In genomic region chr6:88503044-88503443, GRCm38 (mm10) we compare ENCODE assay signal across 25 mouse cellular contexts. TPM values are rescaled to one million over a fixed set of nuclear protein-coding genes. Genes with fewer than 3 reads are reported as not detected.
DNase-seq lines count a peak whose midpoint lies in the region; ATAC-seq and TF ChIP-seq lines count a peak whose summit lies in the region.
"Had no signal": no experiment of that assay in that cellular context is flagged by ENCODE, and none has a peak within 500 bp of the region (broad histone marks: within the 10 kb centered on the region; RNA-seq: fewer than 3 reads in every experiment).

No protein-coding gene starts in this region.

- H3K27me3 ChIP-seq in heart, embryonic 14.5 days (ENCODE audit: control insufficient read depth, insufficient read depth, low read length): no peaks in the 10 kb centered on the region
- H3K27me3 ChIP-seq in megakaryocyte, embryonic 14.5 days (replicated peaks): peaks cover 2% of the 10 kb centered on the region
- H3K27me3 ChIP-seq in liver, embryonic 12.5 days (replicated peaks): no peaks in the 10 kb centered on the region
- H3K27me3 ChIP-seq: CH12.LX had no signal

- DNase-seq in heart, postnatal 36 days: no peak
- DNase-seq in lung, adult 2 months: no peak
- no peak for DNase-seq in cerebellum, adult 9-10 months
- DNase-seq: adrenal gland, adult 8-10 months; B cell, adult 2 months; cerebellum, postnatal 14 days; gastrocnemius, postnatal 36 days; kidney, adult 8-10 months; kidney, postnatal 10 days; thymus, postnatal 14 days had no signal

- H3K9ac ChIP-seq in heart, embryonic 14.5 days (ENCODE audit: low read length): no peak overlapping the region
- peak overlapping the region; percentile 23; the same call in 1 of the 2 replicates for H3K9ac ChIP-seq in liver, embryonic 12.5 days
- H3K9ac ChIP-seq: hindbrain, embryonic 14.5 days; midbrain, embryonic 12.5 days had no signal

- ATAC-seq in heart, embryonic 14.5 days (ENCODE audit: insufficient number of reproducible peaks, insufficient read depth, low FRiP score, low read depth): no peak
- no peak for ATAC-seq in megakaryocyte, adult 5-6 weeks (ENCODE audit: poor library complexity, severe bottlenecking)
- no peak for ATAC-seq in liver, embryonic 12.5 days
- ATAC-seq in megakaryocyte progenitor cell, adult 5-6 weeks (replicated peaks; ENCODE audit: poor library complexity): 0 out of 2 replicates have a peak, but pooled peaks have one; percentile 2
- ATAC-seq: activated CD4-positive, CD25-positive, alpha-beta regulatory T cell, adult 4 months; forebrain, embryonic 16.5 days; inflammation-experienced regulatory T-cells, adult 6 months; lung, postnatal 0 days had no signal

- intact Hi-C loops in heart, postnatal 36 days (cut with DNase I): loop anchor here (5.0 kb wide), 1 partner anchor 391 kb away; no protein-coding TSS in a partner anchor

- H3K9me3 ChIP-seq in heart, embryonic 14.5 days (ENCODE audit: control insufficient read depth, low read length): no peaks in the 10 kb centered on the region
- H3K9me3 ChIP-seq in megakaryocyte, embryonic 14.5 days: no peaks in the 10 kb centered on the region
- H3K9me3 ChIP-seq in liver, embryonic 12.5 days (replicated peaks): no peaks in the 10 kb centered on the region
- H3K9me3 ChIP-seq: forebrain, embryonic 10.5 days; midbrain, embryonic 12.5 days had no signal

- TF ChIP-seq POLR2A in lung, adult 2 months (IDR thresholded peaks at IDR 0.05; ENCODE audit: borderline replicate concordance, extremely low read depth, low read depth, low read length): no peak

- no peak overlapping the region for H3K4me3 ChIP-seq in heart, embryonic 14.5 days (ENCODE audit: control insufficient read depth in 1 of 2, insufficient read depth in 1 of 2, low read depth in 1 of 2, low read length in 2 of 2)
- H3K4me3 ChIP-seq in megakaryocyte, embryonic 14.5 days (replicated peaks): peak overlapping the region; percentile 51
- no peak overlapping the region for H3K4me3 ChIP-seq in liver, embryonic 12.5 days
- H3K4me3 ChIP-seq in lung, adult 2 months (replicated peaks; ENCODE audit: extremely low read depth, low read depth, low read length): no peak overlapping the region
- H3K4me3 ChIP-seq: forebrain, embryonic 10.5 days; left cerebral cortex, adult 2 months; midbrain, embryonic 12.5 days had no signal

- peaks cover 57% of the 10 kb centered on the region for H3K36me3 ChIP-seq in heart, embryonic 14.5 days (ENCODE audit: control insufficient read depth, insufficient read depth, low read length)
- H3K36me3 ChIP-seq in megakaryocyte, embryonic 14.5 days (replicated peaks; ENCODE audit: low read length): peaks cover 85% of the 10 kb centered on the region
- H3K36me3 ChIP-seq in liver, embryonic 12.5 days: peaks cover 63% of the 10 kb centered on the region

- WGBS in heart, embryonic 14.5 days: 78% methylated on average over 4 of the region's 4 CpGs
- WGBS in liver, embryonic 12.5 days (ENCODE audit: insufficient replicate concordance): 74% methylated on average over 4 of the region's 4 CpGs
- WGBS in lung, adult 2 months: 80% methylated on average over 4 of the region's 4 CpGs

- no peak for TF ChIP-seq CTCF in lung, adult 2 months (IDR thresholded peaks at IDR 0.05; ENCODE audit: insufficient read depth, low read length)

- no peak overlapping the region for H3K4me2 ChIP-seq in heart, embryonic 14.5 days (ENCODE audit: low read length)
- peak overlapping the region; percentile 63 for H3K4me2 ChIP-seq in liver, embryonic 12.5 days
- H3K4me2 ChIP-seq: hindbrain, embryonic 14.5 days; midbrain, embryonic 12.5 days had no signal

- peaks cover 4 to 19% of the 10 kb centered on the region in 2 experiments; a peak in 3 of 4 replicates for H3K4me1 ChIP-seq in heart, embryonic 14.5 days (ENCODE audit: control insufficient read depth in 2 of 2, insufficient read depth in 2 of 2, low read length in 2 of 2)
- H3K4me1 ChIP-seq in megakaryocyte, embryonic 14.5 days: peaks cover 54% of the 10 kb centered on the region
- H3K4me1 ChIP-seq in liver, embryonic 12.5 days: peaks cover 62% of the 10 kb centered on the region
- H3K4me1 ChIP-seq in lung, adult 2 months (ENCODE audit: control insufficient read depth, insufficient read depth, low read length): no peaks in the 10 kb centered on the region

- H3K27ac ChIP-seq in heart, embryonic 14.5 days (replicated peaks in 1 of 2; ENCODE audit: control insufficient read depth in 1 of 2, insufficient read depth in 1 of 2, low read depth in 2 of 2, low read length in 2 of 2): peak overlapping the region; percentile 36 to 38; a peak in 2 of 4 replicates
- H3K27ac ChIP-seq in liver, embryonic 12.5 days: peak overlapping the region; percentile 94
- H3K27ac ChIP-seq: forebrain, embryonic 10.5 days; hindbrain, embryonic 14.5 days; left cerebral cortex, adult 2 months; macrophage; midbrain, embryonic 12.5 days had no signal

RNA-seq across cellular contexts. Expression of gene Sec61a1, which starts 15.7 kb away (rescaled TPM):
- polyA plus RNA-seq in heart, embryonic 14.5 days (2014; fragmentation: Nextera tagmentation; extraction: Ambion mirVana): 161 and 166 TPM in 2 replicates
- 10 to 100 TPM; 46.7 to 47.7 TPM for total RNA-seq in heart, postnatal 36 days (2021)
- polyA plus RNA-seq in megakaryocyte, embryonic 14.5 days (2012; ENCODE audit: insufficient read depth, low replicate concordance): 80.5 and 126 TPM in 2 replicates
- 96.0 and 127 TPM in 2 replicates for total RNA-seq in megakaryocyte, adult 5-6 weeks (2015)
- 93.5 and 115 TPM in 2 replicates for total RNA-seq in megakaryocyte, adult 5-6 weeks (2017)
- polyA plus RNA-seq in liver, embryonic 12.5 days (2016; fragmentation: Nextera tagmentation; extraction: Ambion mirVana): 154 and 156 TPM in 2 replicates
- 169 and 184 TPM in 2 replicates for total RNA-seq in megakaryocyte progenitor cell, adult 5-6 weeks (2015)
- 140 and 153 TPM in 2 replicates for total RNA-seq in megakaryocyte progenitor cell, adult 5-6 weeks (2017)
- polyA plus RNA-seq in lung, adult 2 months (2012; rRNA removed): 188 and 195 TPM in 2 replicates

RNA-seq across cellular contexts. Expression of gene Ruvbl1, which starts 37.8 kb away (rescaled TPM):
- 68.9 and 72.2 TPM in 2 replicates for polyA plus RNA-seq in heart, embryonic 14.5 days (2014; fragmentation: Nextera tagmentation; extraction: Ambion mirVana)
- 10 to 100 TPM; 15.8 to 18.1 TPM for total RNA-seq in heart, postnatal 36 days (2021)
- 15.7 and 27.3 TPM in 2 replicates for polyA plus RNA-seq in megakaryocyte, embryonic 14.5 days (2012; ENCODE audit: insufficient read depth, low replicate concordance)
- total RNA-seq in megakaryocyte, adult 5-6 weeks (2015): 22.1 and 24.7 TPM in 2 replicates
- total RNA-seq in megakaryocyte, adult 5-6 weeks (2017): 46.4 and 46.9 TPM in 2 replicates
- polyA plus RNA-seq in liver, embryonic 12.5 days (2016; fragmentation: Nextera tagmentation; extraction: Ambion mirVana): 136 and 138 TPM in 2 replicates
- total RNA-seq in megakaryocyte progenitor cell, adult 5-6 weeks (2015): 87.3 and 97.4 TPM in 2 replicates
- total RNA-seq in megakaryocyte progenitor cell, adult 5-6 weeks (2017): 195 and 222 TPM in 2 replicates
- polyA plus RNA-seq in lung, adult 2 months (2012; rRNA removed): 18.2 and 22.4 TPM in 2 replicates

RNA-seq across cellular contexts. Expression of gene Eefsec, which starts 56.7 kb away (rescaled TPM):
- polyA plus RNA-seq in heart, embryonic 14.5 days (2014; fragmentation: Nextera tagmentation; extraction: Ambion mirVana): 19.2 and 19.7 TPM in 2 replicates
- total RNA-seq in heart, postnatal 36 days (2021): 1 to 10 TPM; 6.6 to 8.7 TPM
- polyA plus RNA-seq in megakaryocyte, embryonic 14.5 days (2012; ENCODE audit: insufficient read depth, low replicate concordance): 9.3 and 18.9 TPM in 2 replicates
- 10.5 and 11.2 TPM in 2 replicates for total RNA-seq in megakaryocyte, adult 5-6 weeks (2015)
- 7.0 and 10.8 TPM in 2 replicates for total RNA-seq in megakaryocyte, adult 5-6 weeks (2017)
- 25.2 and 26.1 TPM in 2 replicates for polyA plus RNA-seq in liver, embryonic 12.5 days (2016; fragmentation: Nextera tagmentation; extraction: Ambion mirVana)
- total RNA-seq in megakaryocyte progenitor cell, adult 5-6 weeks (2015): 16.5 and 17.0 TPM in 2 replicates
- total RNA-seq in megakaryocyte progenitor cell, adult 5-6 weeks (2017): 10.5 and 12.6 TPM in 2 replicates
- polyA plus RNA-seq in lung, adult 2 months (2012; rRNA removed): 14.0 and 16.9 TPM in 2 replicates
